Mouse (Mus musculus) monocyte, adult 5-6 weeks (primary cell): Measurements from ENCODE around the gene Mthfsd. TPM values are rescaled to one million over a fixed set of nuclear protein-coding genes. Genes with fewer than 3 reads are reported as not detected.

ENCODE experiments used
- ATAC-seq: fragments of 153-309, 156-312 bp; replicated peaks from 2 replicates; pipeline ENCODE4 v1.8.0; 2017; ENCODE audit warnings: mild to moderate bottlenecking; ENCODE audit not compliant: low TSS enrichment, insufficient number of reproducible peaks, severe bottlenecking, poor library complexity, low FRiP score
- total RNA-seq: library from RNA; stranded (forward); fragments of 200-1000, 200-491, 200-594 nt; gene quantifications from 3 replicates; pipeline ENCODE4 v1.2.3, GENCODE M21; 2017

The Mthfsd gene
- total RNA-seq, 1 experiment from 2014 or later: 13.1 TPM

DNA sequence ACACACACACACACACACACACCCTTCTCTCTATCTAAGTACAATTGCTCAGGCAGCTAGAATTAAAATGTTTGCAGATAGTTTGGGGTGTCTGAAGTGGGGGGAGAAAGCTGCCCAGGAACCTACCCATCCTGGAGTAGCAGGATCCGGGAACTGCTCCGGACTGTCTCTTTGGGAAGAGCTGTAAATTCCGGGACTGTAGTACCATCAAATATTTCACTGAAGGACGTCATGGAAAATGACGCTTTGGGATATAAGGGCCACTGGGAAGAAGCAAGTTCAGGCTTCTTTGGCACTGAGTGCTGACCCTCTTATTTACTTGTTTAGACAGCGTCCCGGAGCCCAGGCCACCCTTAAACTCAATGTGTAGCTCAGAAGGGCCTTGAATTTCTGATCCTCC lies 29.0 kb downstream of the Mthfsd start:
- no peak for ATAC-seq

- no peak for ATAC-seq
Measured at GRCm38 (mm10) chr8:121078721-121079120, 29.5 kb downstream of the Mthfsd start.

DNA sequence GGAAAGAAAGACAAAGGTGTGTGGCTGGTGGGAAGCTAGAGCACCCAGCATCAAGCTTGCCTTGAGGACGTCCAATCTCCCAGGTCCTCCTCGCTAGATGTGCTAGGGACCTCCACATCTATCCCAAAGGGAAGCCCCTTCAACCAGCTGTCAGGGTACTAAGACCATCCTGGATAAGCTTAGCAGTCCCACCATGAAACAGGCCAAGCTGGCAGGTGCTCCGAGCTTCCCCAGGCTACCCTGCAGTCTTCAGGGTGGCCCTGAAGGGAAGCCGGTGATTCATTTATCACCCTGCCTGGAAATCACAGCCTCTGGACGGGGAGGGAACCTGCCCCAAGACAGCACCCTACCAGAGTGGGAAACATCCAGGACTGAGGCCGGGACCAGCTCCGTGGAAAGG lies 31.6 kb downstream of the Mthfsd start:
- ATAC-seq: no peak

GRCm38 (mm10) chr8:121075936-121076335 lies 32.3 kb downstream of the Mthfsd start:
- ATAC-seq: no peak

DNA sequence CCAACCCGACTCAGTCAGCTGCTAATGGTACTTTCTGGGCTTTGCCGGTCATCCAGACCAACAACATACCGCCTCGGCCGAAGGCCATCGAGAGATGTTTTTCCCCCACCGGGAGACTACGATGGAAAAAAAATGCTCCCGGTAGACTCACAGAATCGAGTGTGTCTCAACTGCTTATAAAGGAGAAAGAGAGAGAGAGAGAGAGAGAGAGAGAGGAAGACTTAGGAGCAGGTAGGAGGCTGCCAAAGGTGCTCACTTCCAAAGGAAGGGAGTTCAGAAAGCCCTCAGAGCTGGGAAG lies 33.4 kb downstream of the Mthfsd start:
- no peak for ATAC-seq

GRCm38 (mm10) chr8:121074108-121074847 lies 33.9 kb downstream of the Mthfsd start:
- ATAC-seq: no peak

- no peak for ATAC-seq
Measured at GRCm38 (mm10) chr8:121073174-121074107, 34.8 kb downstream of the Mthfsd start.

GRCm38 (mm10) chr8:121072406-121073130 lies 35.6 kb downstream of the Mthfsd start:
- no peak for ATAC-seq

- ATAC-seq: no peak
Measured at GRCm38 (mm10) chr8:121071454-121071853, 36.7 kb downstream of the Mthfsd start.

GRCm38 (mm10) chr8:121063649-121064048 lies 44.5 kb downstream of the Mthfsd start:
- no peak for ATAC-seq

DNA sequence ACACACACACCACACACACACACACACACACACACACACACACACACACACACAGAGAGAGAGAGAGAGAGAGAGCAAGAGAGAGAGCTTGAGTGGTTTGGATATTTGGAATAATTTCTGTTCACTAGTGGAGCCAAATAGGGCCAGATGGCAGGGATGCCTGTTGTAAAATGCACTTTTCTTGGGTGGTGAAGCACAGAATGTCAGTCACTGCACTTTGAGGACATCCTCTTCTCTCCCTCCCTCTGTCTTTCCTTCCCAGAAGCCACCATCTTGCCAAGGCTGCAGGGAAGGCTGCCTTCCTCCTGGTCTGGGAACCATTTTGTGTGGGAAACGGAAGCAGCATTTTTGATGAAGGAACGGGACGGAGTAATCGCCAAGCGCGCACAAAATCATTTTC lies 45.7 kb downstream of the Mthfsd start:
- no peak for ATAC-seq

DNA sequence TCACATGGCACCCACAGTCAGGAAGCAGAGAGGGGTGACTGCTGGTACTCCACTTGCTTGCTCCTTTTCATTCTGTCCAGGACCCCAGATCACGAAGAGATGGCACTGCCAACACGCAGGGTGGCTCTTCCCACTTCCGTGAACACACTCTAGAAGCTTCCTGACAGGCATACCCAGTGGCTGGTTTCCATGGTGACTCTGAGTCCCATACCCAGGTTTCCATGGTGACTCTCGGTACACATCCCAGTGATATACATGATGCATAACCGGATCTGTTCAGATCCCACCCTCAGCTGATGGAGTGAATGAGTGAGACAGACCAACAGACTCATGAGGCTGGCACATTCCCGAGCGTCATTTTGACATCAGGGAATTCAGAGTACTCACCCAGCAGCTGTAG lies 49.1 kb downstream of the Mthfsd start:
- ATAC-seq: no peak

GRCm38 (mm10) chr8:121058081-121058480 lies 50.1 kb downstream of the Mthfsd start:
- ATAC-seq: no peak

GRCm38 (mm10) chr8:121047441-121047840 lies 60.8 kb downstream of the Mthfsd start:
- no peak for ATAC-seq

DNA sequence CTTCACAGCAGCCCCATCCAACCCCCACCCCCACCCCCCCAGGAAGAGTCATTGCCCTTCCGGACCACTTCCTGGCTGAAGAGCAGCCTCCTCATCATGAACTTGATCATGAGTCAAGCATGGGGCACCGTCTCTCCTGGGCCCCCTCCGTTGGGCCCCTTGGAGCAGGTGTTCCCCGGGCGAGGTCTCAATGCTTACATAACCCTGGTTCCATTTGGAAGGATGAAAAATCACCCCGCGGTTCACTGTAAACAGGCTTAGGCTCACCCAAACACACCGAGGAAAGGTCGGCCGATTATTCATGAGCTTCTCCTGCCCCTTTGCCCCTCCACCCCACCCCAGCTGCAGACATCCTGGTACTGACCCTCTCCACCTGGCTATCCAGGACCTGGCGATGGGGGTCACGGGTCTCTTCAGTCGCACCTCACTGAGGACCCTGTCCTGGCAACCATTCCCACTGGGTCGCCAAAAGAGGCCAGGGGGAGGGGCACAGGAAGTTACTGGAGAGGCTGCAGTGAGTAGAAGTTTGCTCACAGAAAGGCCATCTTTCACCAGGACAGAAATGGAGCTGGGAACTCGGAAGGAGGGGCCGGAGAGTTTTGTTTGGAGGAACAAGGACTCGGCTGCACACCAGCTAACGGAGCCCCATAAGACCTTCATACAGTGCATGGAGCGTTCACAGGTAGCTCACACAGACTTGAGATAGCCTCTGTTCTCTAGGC lies 64.3 kb downstream of the Mthfsd start:
- ATAC-seq: no peak
